Mouse (Mus musculus) natural killer cell, adult 2 months (primary cell): Measurements from ENCODE around the gene Cnn1.

ENCODE experiments used
- DNase-seq, 2 experiments: peaks; one replicate each; pipeline ENCODE4 v3.0.0; 2022; ENCODE audit warnings: low spot score in 2 of 2

Gene Cnn1

GRCm38 (mm10) chr9:22157516-22158265, 58.7 kb downstream of the Cnn1 start:
- DNase-seq = no peak
